Mouse (Mus musculus) embryonic facial prominence, embryonic 14.5 days (tissue): ENCODE results near the gene Sv2b. TPM values are rescaled to one million over a fixed set of nuclear protein-coding genes. Genes with fewer than 3 reads are reported as not detected.

Experiments
- ATAC-seq: fragments of 200-750 bp; cut with Nextera tagmentation; 2 replicates; pipeline ENCODE4 v1.8.0; 2017; ENCODE audit warnings: low read depth, moderate number of reproducible peaks, moderate TSS enrichment
- DNase-seq: peaks from one replicate; pipeline ENCODE4 v3.0.0-alpha.2; 2015; ENCODE audit warnings: low spot score
- H3K27ac ChIP-seq: fragments of 300-500 bp; sonication (generic); replicated peaks from 2 replicates; pipeline ENCODE4 v1.5.1; 2014; ENCODE audit warnings: low read depth, mild to moderate bottlenecking, low read length, moderate library complexity
- H3K27me3 ChIP-seq: fragments of 300-500 bp; sonication (generic); replicated peaks from 2 replicates; pipeline ENCODE4 v1.6.1; 2014; ENCODE audit warnings: low read length; ENCODE audit not compliant: control insufficient read depth, insufficient read depth
- H3K36me3 ChIP-seq: fragments of 300-500 bp; sonication (generic); 2 replicates; pipeline ENCODE4 v1.6.1; 2014; ENCODE audit warnings: low read length, mixed read lengths; ENCODE audit not compliant: control insufficient read depth, insufficient read depth
- H3K4me1 ChIP-seq: fragments of 300-500 bp; sonication (generic); 2 replicates; pipeline ENCODE4 v1.6.1; 2014; ENCODE audit warnings: antibody characterized with exemption, low read length; ENCODE audit not compliant: control insufficient read depth, insufficient read depth
- H3K4me2 ChIP-seq: fragments of 300-500 bp; sonication (generic); 2 replicates; pipeline ENCODE4 v1.6.1; 2014; ENCODE audit warnings: low read depth, mild to moderate bottlenecking, low read length, moderate library complexity, mixed read lengths
- H3K4me3 ChIP-seq: fragments of 300-500 bp; sonication (generic); 2 replicates; pipeline ENCODE4 v1.5.1; 2014; ENCODE audit warnings: low read depth, mild to moderate bottlenecking, low read length
- H3K9ac ChIP-seq: fragments of 300-500 bp; sonication (generic); 2 replicates; pipeline ENCODE4 v1.6.1; 2014; ENCODE audit warnings: low read depth, mild to moderate bottlenecking, low read length, moderate library complexity, mixed read lengths
- H3K9me3 ChIP-seq: fragments of 300-500 bp; sonication (generic); 2 replicates; pipeline ENCODE4 v1.6.1; 2016; ENCODE audit warnings: low read length; ENCODE audit not compliant: control insufficient read depth
- WGBS: fragments of 180-500 bp; shearing (Covaris S2); extraction: QIAGEN DNeasy Blood & Tissue Kit; methylation state at CpG from one replicate; pipeline ENCODE4 v1.1.7; 2014; 5-methylcytosine and 5-hydroxymethylcytosine counted together
- polyA plus RNA-seq: library from polyadenylated mRNA; unstranded; fragments of >200 nt; fragmentation: Nextera tagmentation; extraction: Ambion mirVana; gene quantifications from 2 replicates; pipeline ENCODE4 v1.2.1, GENCODE M21; 2014

Gene Sv2b
- polyA plus RNA-seq, 1 experiment from 2014 or later: 2.9 TPM

DNA sequence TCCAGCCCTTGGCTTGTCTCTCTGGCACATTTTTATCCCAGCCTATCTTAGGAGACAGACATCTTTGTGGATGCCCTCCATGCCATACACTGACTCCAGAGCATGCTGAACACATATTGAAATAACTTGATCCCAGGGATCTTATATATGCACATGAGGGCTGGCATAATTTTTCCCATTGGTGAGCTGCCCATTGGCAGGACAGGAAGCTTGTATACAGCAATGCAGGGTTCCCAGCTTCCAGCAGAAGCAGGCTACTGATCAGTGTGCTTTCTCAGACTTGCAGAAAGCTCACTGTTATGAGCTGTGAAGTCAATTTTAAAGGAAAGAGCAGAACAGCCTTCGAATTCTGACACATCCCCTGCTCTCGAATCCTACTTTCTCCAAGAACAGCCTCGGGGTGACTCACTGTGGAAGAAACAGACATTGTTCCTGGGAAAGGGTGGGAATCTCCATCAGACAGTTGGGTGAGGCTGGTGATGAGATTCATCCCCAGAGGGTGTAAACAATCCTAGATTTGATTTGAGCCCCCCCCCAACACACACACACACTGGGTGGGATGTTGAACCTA lies 26.9 kb downstream of the Sv2b start:
- 60% methylated on average over 3 of the region's 3 CpGs for WGBS
- Histone ChIP-seq H3K27me3 (no peaks in the 10 kb centered on the region), H3K4me2 (no peak overlapping the region), H3K9ac (no peak overlapping the region), H3K36me3 (no peaks in the 10 kb centered on the region), H3K4me3 (no peak overlapping the region), H3K4me1 (no peaks in the 10 kb centered on the region), H3K9me3 (no peaks in the 10 kb centered on the region), H3K27ac (no peak overlapping the region)
- DNase-seq: no peak
- ATAC-seq: no peak

DNA sequence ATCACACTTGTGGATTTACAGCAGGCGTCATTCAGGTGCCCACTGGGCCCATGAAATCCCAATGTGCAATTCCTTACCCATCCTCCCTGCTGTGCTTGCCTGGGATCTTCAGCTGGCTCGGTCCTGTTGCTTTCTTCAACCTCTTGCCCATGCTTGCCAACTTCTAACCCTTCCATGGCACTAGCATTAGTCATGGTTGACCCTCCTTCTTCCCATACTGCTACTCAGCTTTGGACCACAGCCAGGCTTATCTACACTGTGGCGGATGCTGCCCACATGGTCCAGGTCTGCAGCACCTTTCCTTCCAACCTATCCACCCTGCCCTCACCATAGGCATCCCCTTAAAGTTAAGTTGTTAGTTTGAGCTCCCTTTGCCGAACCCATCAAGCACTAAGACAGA lies 28.0 kb downstream of the Sv2b start:
- ATAC-seq: no peak
- no peak overlapping the region for H3K4me3 ChIP-seq
- no peak overlapping the region for H3K27ac ChIP-seq
- H3K4me1 ChIP-seq: no peaks in the 10 kb centered on the region
- H3K9ac ChIP-seq: no peak overlapping the region
- H3K9me3 ChIP-seq: no peaks in the 10 kb centered on the region
- H3K4me2 ChIP-seq: no peak overlapping the region
- H3K36me3 ChIP-seq: no peaks in the 10 kb centered on the region
- 79% methylated on average over 4 of the region's 4 CpGs for WGBS
- DNase-seq: no peak
- no peaks in the 10 kb centered on the region for H3K27me3 ChIP-seq

DNA sequence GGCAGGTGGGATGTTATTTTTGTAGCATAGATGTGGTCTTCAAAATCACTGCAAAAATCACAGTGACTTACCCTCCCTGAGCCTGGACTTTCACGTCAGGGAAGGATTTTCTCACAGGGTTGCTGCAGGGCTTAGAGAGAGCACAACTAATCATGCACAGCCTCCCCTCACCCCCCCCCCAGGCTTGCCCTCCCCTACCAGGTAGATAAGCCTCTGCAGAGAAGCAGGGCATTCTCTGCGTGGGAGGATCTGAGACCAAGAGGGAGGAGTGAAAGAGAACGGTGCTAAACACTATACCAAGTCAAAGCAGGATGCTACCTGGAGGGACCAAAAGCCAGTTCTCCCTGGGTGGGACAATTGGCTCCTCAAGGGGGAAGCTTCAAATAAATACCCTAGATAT lies 31.2 kb downstream of the Sv2b start:
- H3K36me3 ChIP-seq: no peaks in the 10 kb centered on the region
- H3K4me1 ChIP-seq: no peaks in the 10 kb centered on the region
- no peak overlapping the region for H3K4me3 ChIP-seq
- ATAC-seq: no peak
- DNase-seq: no peak
- H3K9me3 ChIP-seq: no peaks in the 10 kb centered on the region
- H3K27me3 ChIP-seq: no peaks in the 10 kb centered on the region
- no peak overlapping the region for H3K9ac ChIP-seq
- H3K27ac ChIP-seq: no peak overlapping the region
- WGBS: 28% methylated on average over 3 of the region's 3 CpGs
- no peak overlapping the region for H3K4me2 ChIP-seq

DNA sequence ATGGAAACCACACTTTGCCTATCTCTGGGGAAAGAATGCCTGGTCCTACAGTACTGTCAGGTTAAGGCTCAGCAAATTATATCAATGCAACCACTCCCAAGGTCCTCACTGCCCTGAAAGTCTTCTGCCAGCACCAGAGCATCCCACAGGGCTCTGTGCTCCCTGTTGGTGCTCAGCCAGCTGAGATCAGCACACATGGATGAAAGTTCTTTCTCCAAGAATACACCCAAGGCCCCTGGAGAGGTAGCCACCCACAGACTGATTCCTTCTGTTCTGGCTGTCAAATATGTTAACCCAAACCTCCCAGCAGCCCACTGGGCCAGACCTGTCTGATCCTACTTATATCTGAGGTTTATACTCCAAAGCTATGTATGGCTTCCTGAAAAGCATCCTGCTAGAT lies 32.3 kb downstream of the Sv2b start:
- Histone ChIP-seq H3K36me3 (no peaks in the 10 kb centered on the region), H3K9ac (no peak overlapping the region), H3K4me3 (no peak overlapping the region), H3K27ac (no peak overlapping the region), H3K27me3 (no peaks in the 10 kb centered on the region), H3K4me2 (no peak overlapping the region), H3K4me1 (no peaks in the 10 kb centered on the region), H3K9me3 (no peaks in the 10 kb centered on the region)
- no peak for ATAC-seq
- no peak for DNase-seq

DNA sequence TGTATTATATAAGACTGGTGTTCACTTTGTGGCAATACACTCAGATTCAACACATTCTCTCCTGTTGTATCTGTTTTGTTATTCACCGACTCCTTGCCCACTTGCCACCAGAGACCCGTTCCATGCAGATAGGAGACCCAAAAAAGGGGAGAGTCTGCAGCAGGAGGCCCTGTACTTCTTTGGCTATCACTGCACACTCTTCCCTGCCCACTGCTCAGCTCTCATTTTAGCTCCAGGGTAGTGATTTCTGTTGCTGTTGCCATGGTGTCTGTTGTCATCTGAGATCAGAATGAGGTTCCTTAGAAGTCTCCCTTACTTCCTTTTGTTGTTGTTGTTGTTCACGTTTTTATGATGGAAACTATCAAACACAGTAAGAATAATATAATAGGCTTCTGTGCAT lies 34.5 kb downstream of the Sv2b start:
- Histone ChIP-seq H3K27ac (no peak overlapping the region), H3K27me3 (no peaks in the 10 kb centered on the region), H3K9ac (no peak overlapping the region), H3K36me3 (no peaks in the 10 kb centered on the region), H3K4me1 (no peaks in the 10 kb centered on the region), H3K4me2 (no peak overlapping the region), H3K4me3 (no peak overlapping the region), H3K9me3 (no peaks in the 10 kb centered on the region)
- DNase-seq (no peak), ATAC-seq (no peak)
- WGBS: 54% methylated on average over 3 of the region's 3 CpGs

DNA sequence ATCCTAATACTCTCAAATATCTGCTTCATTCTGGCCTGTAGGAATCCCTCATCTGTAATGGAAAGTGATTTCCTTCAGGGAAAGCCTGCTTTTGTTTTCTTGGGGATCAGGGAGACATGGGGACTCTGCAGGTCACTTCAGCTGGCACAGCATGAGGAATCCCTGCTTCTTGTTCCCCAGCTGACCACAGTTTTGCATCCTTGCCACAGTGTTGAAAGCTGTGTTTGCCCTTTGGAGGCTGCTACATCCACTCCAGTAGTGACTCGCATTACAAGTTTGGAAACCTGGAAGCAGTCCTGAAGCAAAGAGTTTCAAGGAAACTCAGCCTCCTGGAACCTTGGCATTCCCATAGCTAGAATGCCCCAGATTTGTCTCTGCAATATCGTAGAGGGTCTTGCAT lies 35.4 kb downstream of the Sv2b start:
- H3K9ac ChIP-seq: no peak overlapping the region
- DNase-seq (no peak), ATAC-seq (no peak)
- H3K27me3 ChIP-seq: no peaks in the 10 kb centered on the region
- no peak overlapping the region for H3K4me2 ChIP-seq
- no peaks in the 10 kb centered on the region for H3K4me1 ChIP-seq
- no peaks in the 10 kb centered on the region for H3K9me3 ChIP-seq
- H3K27ac ChIP-seq: no peak overlapping the region
- no peaks in the 10 kb centered on the region for H3K36me3 ChIP-seq
- WGBS: 66% methylated on average over 2 of the region's 2 CpGs
- no peak overlapping the region for H3K4me3 ChIP-seq

DNA sequence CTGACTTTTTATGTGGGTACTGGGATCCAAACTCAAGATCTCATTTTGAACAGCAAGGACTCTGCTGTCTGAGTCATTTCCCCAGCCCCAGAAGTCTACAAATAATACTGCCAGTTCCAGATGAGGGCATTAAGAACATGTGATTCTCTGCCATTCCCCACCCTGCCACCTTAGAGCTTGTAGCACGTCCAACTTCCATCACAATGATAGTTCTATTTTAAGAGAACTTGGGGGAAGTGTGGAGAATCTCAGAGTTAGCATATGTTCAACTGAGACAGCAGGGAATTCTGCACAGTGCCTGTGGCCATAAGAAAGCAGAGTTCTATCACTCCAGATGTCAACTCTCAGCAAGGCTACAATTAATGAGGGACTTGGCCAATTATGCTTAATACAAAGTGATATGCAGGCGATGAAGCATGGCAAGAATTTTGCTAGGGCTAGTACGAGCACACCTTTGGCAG lies 37.1 kb downstream of the Sv2b start:
- 50% methylated on average over 3 of the region's 3 CpGs for WGBS
- H3K4me1 ChIP-seq: no peaks in the 10 kb centered on the region
- H3K9me3 ChIP-seq: no peaks in the 10 kb centered on the region
- DNase-seq (no peak), ATAC-seq (no peak)
- H3K4me2 ChIP-seq: no peak overlapping the region
- no peaks in the 10 kb centered on the region for H3K27me3 ChIP-seq
- no peak overlapping the region for H3K27ac ChIP-seq
- H3K4me3 ChIP-seq: no peak overlapping the region
- H3K36me3 ChIP-seq: no peaks in the 10 kb centered on the region
- H3K9ac ChIP-seq: no peak overlapping the region

DNA sequence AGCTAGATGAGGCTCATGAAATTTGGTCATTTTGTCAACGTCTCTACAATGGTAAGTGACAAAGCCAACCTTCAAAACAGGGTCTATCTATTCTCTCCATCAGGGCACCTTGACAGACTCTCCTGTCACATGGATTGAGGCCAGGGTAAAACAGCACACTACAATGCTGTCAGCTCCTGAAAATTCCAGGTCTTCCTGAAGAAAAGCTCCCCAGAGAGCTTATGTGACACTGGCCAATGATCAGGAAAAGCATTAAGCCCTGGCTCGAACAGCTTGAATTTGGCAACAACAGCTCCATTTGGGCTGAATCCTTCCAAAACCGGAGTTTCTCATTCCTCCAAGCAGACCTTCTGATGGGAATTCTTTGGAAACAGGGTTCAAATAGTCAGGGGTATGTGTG lies 37.8 kb downstream of the Sv2b start:
- H3K9ac ChIP-seq: no peak overlapping the region
- no peak for ATAC-seq
- no peaks in the 10 kb centered on the region for H3K4me1 ChIP-seq
- 79% methylated on average over 3 of the region's 3 CpGs for WGBS
- no peak for DNase-seq
- no peaks in the 10 kb centered on the region for H3K36me3 ChIP-seq
- no peaks in the 10 kb centered on the region for H3K9me3 ChIP-seq
- H3K27ac ChIP-seq: no peak overlapping the region
- H3K4me2 ChIP-seq: no peak overlapping the region
- H3K4me3 ChIP-seq: no peak overlapping the region
- H3K27me3 ChIP-seq: no peaks in the 10 kb centered on the region

DNA sequence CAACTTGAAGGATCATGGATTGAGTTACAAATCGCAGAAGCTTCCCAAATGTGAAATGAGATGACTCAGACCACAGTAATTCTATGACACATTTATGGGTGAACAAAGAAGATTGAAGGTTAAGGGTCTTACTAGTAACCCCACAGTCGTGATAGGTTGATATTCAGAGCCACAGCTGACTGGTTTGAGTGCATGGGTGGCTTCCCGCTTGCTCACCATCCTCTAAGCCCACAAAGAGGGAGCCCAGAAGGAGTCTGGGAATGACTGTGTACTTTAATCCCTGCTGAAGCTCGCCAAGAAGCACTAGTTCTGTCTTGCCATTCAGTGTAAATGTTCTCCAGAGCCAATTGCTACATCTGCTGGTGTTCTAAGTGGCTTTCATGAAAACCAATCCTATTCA lies 41.8 kb downstream of the Sv2b start:
- H3K9ac ChIP-seq: no peak overlapping the region
- no peaks in the 10 kb centered on the region for H3K4me1 ChIP-seq
- no peaks in the 10 kb centered on the region for H3K9me3 ChIP-seq
- H3K4me2 ChIP-seq: no peak overlapping the region
- DNase-seq (no peak), ATAC-seq (no peak)
- WGBS: 69% methylated on average over 4 of the region's 4 CpGs
- H3K27ac ChIP-seq: no peak overlapping the region
- no peaks in the 10 kb centered on the region for H3K36me3 ChIP-seq
- no peaks in the 10 kb centered on the region for H3K27me3 ChIP-seq
- no peak overlapping the region for H3K4me3 ChIP-seq
